Mouse (Mus musculus) brain, embryonic 14.5 days (tissue): Measurements from ENCODE around the gene Slc23a4.

Experiments used
- CTCF ChIP-seq: fragments of 200-500 bp; IDR thresholded peaks from 2 replicates; pipeline ENCODE4 v1.5.1; 2012; ENCODE audit warnings: inconsistent platforms, mild to moderate bottlenecking, moderate library complexity, borderline replicate concordance; ENCODE audit not compliant: insufficient read depth, insufficient read length; ENCODE audit errors: extremely low read depth
- POLR2A ChIP-seq: fragments of 200-500 bp; IDR thresholded peaks from 2 replicates; pipeline ENCODE4 v1.6.1; 2012; ENCODE audit warnings: mild to moderate bottlenecking, inconsistent platforms, borderline replicate concordance; ENCODE audit not compliant: poor library complexity, insufficient read depth, insufficient read length, severe bottlenecking; ENCODE audit errors: extremely low read depth

DNA sequence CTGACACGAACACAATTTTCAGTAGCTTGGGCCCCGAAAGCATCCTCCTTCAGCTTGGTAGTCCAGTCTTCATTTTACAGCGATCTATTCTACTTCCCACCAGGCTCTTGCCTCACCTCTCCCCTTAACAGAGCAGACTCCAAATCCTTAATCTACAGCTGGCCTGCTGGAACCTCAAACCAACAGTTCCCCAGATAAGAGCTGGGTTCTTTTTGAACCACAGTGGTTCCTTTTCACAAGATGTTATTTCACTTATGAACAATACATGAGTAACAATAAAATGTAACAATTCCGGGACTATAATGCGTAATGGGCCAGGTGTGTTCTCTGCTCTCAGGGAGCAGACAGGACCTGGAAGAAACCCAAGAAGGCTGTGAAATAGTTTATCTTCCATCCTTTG lies 28.4 kb upstream of the Slc23a4 start:
- no peak for TF ChIP-seq POLR2A
- no peak for TF ChIP-seq CTCF
